Mouse (Mus musculus) skeletal muscle tissue, adult 2 months (tissue): ENCODE data around the gene Cadps2.

Experiments
- DNase-seq: peaks from one replicate; pipeline ENCODE4 v3.0.0-alpha.2; 2012; ENCODE audit warnings: low read depth, low spot score

Cadps2 gene

GRCm38 (mm10) chr6:23361842-23362451, 477.3 kb downstream of the Cadps2 start:
- no peak for DNase-seq

- no peak for DNase-seq
Observed at GRCm38 (mm10) chr6:23360596-23360995, 478.6 kb downstream of the Cadps2 start.

- DNase-seq, result no peak
Observed at GRCm38 (mm10) chr6:23356141-23356540, 483.1 kb downstream of the Cadps2 start.

- DNase-seq, result no peak
Observed at GRCm38 (mm10) chr6:23353480-23353879, 485.7 kb downstream of the Cadps2 start.

GRCm38 (mm10) chr6:23337411-23338063, 501.7 kb downstream of the Cadps2 start:
- DNase-seq, result no peak

GRCm38 (mm10) chr6:23314945-23315344, 524.3 kb downstream of the Cadps2 start:
- DNase-seq, result no peak

GRCm38 (mm10) chr6:23314291-23314690, 524.9 kb downstream of the Cadps2 start:
- DNase-seq, result no peak

- DNase-seq, result no peak
Observed at GRCm38 (mm10) chr6:23306046-23306445, 533.2 kb downstream of the Cadps2 start.

GRCm38 (mm10) chr6:23298596-23298995, 540.6 kb downstream of the Cadps2 start:
- DNase-seq, result no peak

GRCm38 (mm10) chr6:23294685-23295084, 544.5 kb downstream of the Cadps2 start:
- no peak for DNase-seq

- no peak for DNase-seq
Observed at GRCm38 (mm10) chr6:23288752-23289151, 550.5 kb downstream of the Cadps2 start.

GRCm38 (mm10) chr6:23281514-23281820, 557.8 kb downstream of the Cadps2 start:
- no peak for DNase-seq

- no peak for DNase-seq
Observed at GRCm38 (mm10) chr6:23280811-23281513, 558.3 kb downstream of the Cadps2 start.

- DNase-seq, result no peak
Observed at GRCm38 (mm10) chr6:23273483-23273882, 565.7 kb downstream of the Cadps2 start.

GRCm38 (mm10) chr6:23272979-23273378, 566.2 kb downstream of the Cadps2 start:
- no peak for DNase-seq

GRCm38 (mm10) chr6:23272542-23272941, 566.7 kb downstream of the Cadps2 start:
- DNase-seq, result no peak

- no peak for DNase-seq
Observed at GRCm38 (mm10) chr6:23260738-23261050, 578.5 kb downstream of the Cadps2 start.

GRCm38 (mm10) chr6:23260016-23260737, 579.0 kb downstream of the Cadps2 start:
- no peak for DNase-seq

GRCm38 (mm10) chr6:23257981-23258380, 581.2 kb downstream of the Cadps2 start:
- no peak for DNase-seq

GRCm38 (mm10) chr6:23255161-23255560, 584.1 kb downstream of the Cadps2 start:
- DNase-seq, result no peak

GRCm38 (mm10) chr6:23254644-23255043, 584.6 kb downstream of the Cadps2 start:
- no peak for DNase-seq
